Mouse (Mus musculus): ENCODE measurements at regions not wholly inside any gene's neighbourhood (a gene's known extent, or its start where the extent isn't known, plus 50 kb on each side); places are given as distances from the start of the nearest gene placed in this dataset.
"Not testable (repeated sequence)": the region's sequence is repeated elsewhere in the genome, so short reads cannot be mapped to it uniquely, and the experiment has no call there.

- no peak for DNase-seq
These were observed 168.9 kb upstream of the Plcxd3 start for GRCm38 (mm10) chr15:4206371-4206770.

- no peak for DNase-seq
These were observed 161.9 kb upstream of the Plcxd3 start for GRCm38 (mm10) chr15:4213371-4213770.

- no peak for DNase-seq
These were observed 156.2 kb upstream of the Plcxd3 start for GRCm38 (mm10) chr15:4219102-4219501.

- no peak for DNase-seq
These were observed 147.2 kb upstream of the Plcxd3 start for GRCm38 (mm10) chr15:4228055-4228454.

- DNase-seq, result no peak
These were observed 134.6 kb upstream of the Plcxd3 start for GRCm38 (mm10) chr15:4240649-4241048.

- DNase-seq, result no peak
These were observed 127.6 kb upstream of the Plcxd3 start for GRCm38 (mm10) chr15:4247637-4248136.

GRCm38 (mm10) chr15:4264601-4265000 is 110.7 kb upstream of the Plcxd3 start:
- DNase-seq, result peak; percentile 21

GRCm38 (mm10) chr15:4269835-4270234 is 105.5 kb upstream of the Plcxd3 start:
- DNase-seq, result no peak

- DNase-seq, result no peak
These were observed 98.3 kb upstream of the Plcxd3 start for GRCm38 (mm10) chr15:4277011-4277410.

GRCm38 (mm10) chr15:4307498-4307897 is 67.8 kb upstream of the Plcxd3 start:
- DNase-seq, result no peak

- not testable (repeated sequence) for DNase-seq
These were observed 61.6 kb upstream of the Plcxd3 start for GRCm38 (mm10) chr15:4313698-4314097.

GRCm38 (mm10) chr15:4315897-4316296 is 59.4 kb upstream of the Plcxd3 start:
- no peak for DNase-seq
